Mouse (Mus musculus): ENCODE results near the gene Pigh.

Pigh gene

GRCm38 (mm10) chr12:79089182-79089812 lies at the start of gene Pigh:
Gene Pigh, minus strand, starts transcription at chr12:79089651.
- peak; percentile 93 for DNase-seq (ENCODE audit: low read depth, low spot score)

GRCm38 (mm10) chr12:79138999-79139398 lies 49.5 kb upstream of the Pigh start:
- DNase-seq (ENCODE audit: low read depth, low spot score), result no peak

GRCm38 (mm10) chr12:79136949-79137348 lies 47.5 kb upstream of the Pigh start:
- no peak for DNase-seq (ENCODE audit: low read depth, low spot score)

- DNase-seq (ENCODE audit: low read depth, low spot score), result no peak
Observed at GRCm38 (mm10) chr12:79135105-79135504, 45.7 kb upstream of the Pigh start.

GRCm38 (mm10) chr12:79134676-79135075 lies 45.2 kb upstream of the Pigh start:
- no peak for DNase-seq (ENCODE audit: low read depth, low spot score)

- DNase-seq (ENCODE audit: low read depth, low spot score), result no peak
Observed at GRCm38 (mm10) chr12:79131706-79132460, 42.4 kb upstream of the Pigh start.

GRCm38 (mm10) chr12:79131178-79131675 lies 41.8 kb upstream of the Pigh start:
- peak; percentile 25 for DNase-seq (ENCODE audit: low read depth, low spot score)

- DNase-seq (ENCODE audit: low read depth, low spot score), result peak; percentile 85
Observed at GRCm38 (mm10) chr12:79130299-79131177, 41.1 kb upstream of the Pigh start, which contains the start of gene Arg2. Gene Arg2, plus strand, starts transcription at chr12:79130777.

GRCm38 (mm10) chr12:79122820-79123219 lies 33.4 kb upstream of the Pigh start:
- DNase-seq (ENCODE audit: low read depth, low spot score), result peak; percentile 39

GRCm38 (mm10) chr12:79118991-79119390 lies 29.5 kb upstream of the Pigh start:
- DNase-seq (ENCODE audit: low read depth, low spot score), result no peak

- no peak for DNase-seq (ENCODE audit: low read depth, low spot score)
Observed at GRCm38 (mm10) chr12:79105312-79105711, 15.9 kb upstream of the Pigh start.

GRCm38 (mm10) chr12:79104544-79104943 lies 15.1 kb upstream of the Pigh start:
- DNase-seq (ENCODE audit: low read depth, low spot score), result peak; percentile 71

- no peak for DNase-seq (ENCODE audit: low read depth, low spot score)
Observed at GRCm38 (mm10) chr12:79103773-79104172, 14.3 kb upstream of the Pigh start.

GRCm38 (mm10) chr12:79097106-79097752 lies 7.8 kb upstream of the Pigh start:
- DNase-seq (ENCODE audit: low read depth, low spot score), result peak; percentile 48

- DNase-seq (ENCODE audit: low read depth, low spot score), result peak; percentile 77
Observed at GRCm38 (mm10) chr12:79092569-79092968, 3.1 kb upstream of the Pigh start.

- no peak for DNase-seq (ENCODE audit: low read depth, low spot score)
Observed at GRCm38 (mm10) chr12:79073362-79073761, 16.1 kb downstream of the Pigh start.

GRCm38 (mm10) chr12:79072576-79072975 lies 16.9 kb downstream of the Pigh start:
- no peak for DNase-seq (ENCODE audit: low read depth, low spot score)

GRCm38 (mm10) chr12:79070736-79071333 lies 18.6 kb downstream of the Pigh start:
- DNase-seq (ENCODE audit: low read depth, low spot score), result no peak

- DNase-seq (ENCODE audit: low read depth, low spot score), result no peak
Observed at GRCm38 (mm10) chr12:79069916-79070315, 19.5 kb downstream of the Pigh start.

GRCm38 (mm10) chr12:79069187-79069608 lies 20.3 kb downstream of the Pigh start:
- DNase-seq (ENCODE audit: low read depth, low spot score), result no peak

- DNase-seq (ENCODE audit: low read depth, low spot score), result no peak
Observed at GRCm38 (mm10) chr12:79068306-79068705, 21.1 kb downstream of the Pigh start.
